Mouse (Mus musculus): ENCODE results near the gene Stk32b. TPM values are rescaled to one million over a fixed set of nuclear protein-coding genes. Genes with fewer than 3 reads are reported as not detected.

The Stk32b gene
- polyA plus RNA-seq, 1 experiment from 2014 or later, result 0.75 TPM

DNA sequence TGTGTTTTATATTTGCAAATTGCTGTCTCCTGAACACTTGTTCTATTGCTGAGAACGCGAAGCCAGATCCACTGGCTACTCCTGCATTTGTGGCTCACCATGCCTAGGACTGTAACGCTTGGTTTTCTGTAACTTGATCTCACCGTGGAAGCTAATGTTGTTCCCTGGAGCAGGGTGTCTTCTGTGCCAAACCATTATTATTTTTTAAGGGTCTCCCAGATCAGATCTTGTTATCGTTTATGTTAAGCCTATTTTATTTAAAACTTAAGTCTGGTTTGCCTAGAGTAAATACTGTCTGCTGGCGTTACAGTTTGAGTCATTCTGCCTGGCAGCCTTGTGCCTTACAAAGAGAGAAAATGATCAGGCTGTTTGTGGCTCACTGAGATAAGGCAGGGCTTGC is 3.7 kb upstream of the Stk32b start:
- WGBS, result 28% methylated on average over 6 of the region's 6 CpGs
- H3K4me2 ChIP-seq, result no peak overlapping the region
- no peak overlapping the region for H3K9ac ChIP-seq
- H3K9me3 ChIP-seq (replicated peaks), result peaks cover 4% of the 10 kb centered on the region; the same call in 1 of the 2 replicates
- H3K27ac ChIP-seq (ENCODE audit: poor library complexity, severe bottlenecking), result no peak overlapping the region
- H3K4me3 ChIP-seq, result no peak overlapping the region
- H3K4me1 ChIP-seq (replicated peaks), result peaks cover 17% of the 10 kb centered on the region
- no peaks in the 10 kb centered on the region for H3K36me3 ChIP-seq
- no peak for ATAC-seq (ENCODE audit: insufficient number of reproducible peaks, low FRiP score)
- H3K27me3 ChIP-seq (replicated peaks), result peaks cover 37% of the 10 kb centered on the region

DNA sequence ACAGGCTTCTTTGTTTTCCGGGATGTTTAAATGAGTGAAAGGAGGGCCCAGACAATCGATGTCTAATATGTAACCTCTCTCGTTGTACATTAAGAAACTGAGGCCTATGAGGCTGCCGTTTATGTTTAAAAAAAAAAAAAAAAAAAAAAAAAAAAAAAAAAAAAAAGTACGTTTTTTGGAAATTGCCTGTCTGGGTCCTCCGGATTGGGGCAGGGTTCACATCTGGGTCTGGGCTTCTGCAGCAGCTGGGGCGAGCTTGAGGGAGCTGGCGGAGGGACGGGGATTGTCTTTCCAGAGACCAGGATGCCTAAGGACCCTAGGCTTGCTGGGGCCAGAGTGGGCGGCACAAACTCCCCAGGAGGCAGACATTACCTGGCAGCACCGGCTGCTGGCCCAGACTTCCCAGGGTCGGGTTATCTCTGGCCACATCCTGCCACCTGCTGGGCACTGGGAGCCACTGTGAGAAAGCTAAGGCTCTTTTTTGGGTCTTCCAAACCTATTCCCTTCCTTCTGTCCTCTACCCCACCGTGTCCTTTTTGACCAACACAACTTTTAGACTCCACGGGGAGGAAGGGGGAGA is 503 bp upstream of the Stk32b start:
- H3K4me2 ChIP-seq, result peak overlapping the region; percentile 83
- whole genome bisulfite sequencing, result 0% methylated on average over 14 of the region's 14 CpGs
- ATAC-seq (ENCODE audit: insufficient number of reproducible peaks, low FRiP score), result no peak
- H3K4me3 ChIP-seq, result peak overlapping the region; percentile 48
- peaks cover 44% of the 10 kb centered on the region for H3K27me3 ChIP-seq (replicated peaks)
- no peaks in the 10 kb centered on the region for H3K36me3 ChIP-seq
- peaks cover 4% of the 10 kb centered on the region; the same call in 1 of the 2 replicates for H3K9me3 ChIP-seq (replicated peaks)
- peak overlapping the region; percentile 21; the same call in 1 of the 2 replicates for H3K9ac ChIP-seq
- peaks cover 17% of the 10 kb centered on the region for H3K4me1 ChIP-seq (replicated peaks)
- H3K27ac ChIP-seq (ENCODE audit: poor library complexity, severe bottlenecking), result no peak overlapping the region

DNA sequence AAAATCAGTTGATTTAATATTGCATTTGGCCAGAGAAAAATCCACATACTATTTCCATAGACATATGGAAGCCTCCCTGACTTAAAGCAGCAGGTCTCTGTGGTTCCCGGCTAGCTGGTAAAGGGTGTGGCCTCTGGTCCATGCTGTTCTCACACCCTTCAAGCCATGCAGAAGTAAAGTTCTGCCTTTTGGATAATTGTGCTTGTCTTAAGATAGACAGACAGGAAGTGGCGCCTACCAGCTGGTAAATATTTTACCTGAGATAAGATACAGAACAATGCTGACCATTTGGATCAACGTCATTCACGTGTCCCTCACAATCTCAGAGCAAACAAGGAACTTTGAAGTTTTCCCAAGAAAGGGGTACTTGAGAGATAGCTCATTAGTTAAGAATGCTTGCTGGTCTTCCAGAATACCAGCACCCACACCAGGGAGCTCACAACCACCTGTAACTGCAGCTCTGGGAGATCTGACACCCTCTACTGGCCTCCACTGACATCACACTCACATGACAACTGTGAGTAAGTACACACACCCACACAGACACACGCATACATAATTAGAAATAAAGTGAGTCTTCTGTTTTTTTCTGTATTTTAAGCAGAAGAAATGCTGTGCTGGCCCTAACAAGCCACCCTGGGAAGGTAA is 7.6 kb downstream of the Stk32b start:
- no peak overlapping the region for H3K9ac ChIP-seq
- H3K27ac ChIP-seq (ENCODE audit: poor library complexity, severe bottlenecking), result no peak overlapping the region
- peaks cover 12% of the 10 kb centered on the region for H3K9me3 ChIP-seq (replicated peaks)
- no peaks in the 10 kb centered on the region for H3K27me3 ChIP-seq (replicated peaks)
- no peak overlapping the region for H3K4me3 ChIP-seq
- no peak for ATAC-seq (ENCODE audit: insufficient number of reproducible peaks, low FRiP score)
- no peaks in the 10 kb centered on the region for H3K36me3 ChIP-seq
- no peaks in the 10 kb centered on the region for H3K4me1 ChIP-seq (replicated peaks)
- WGBS, result 65% methylated on average over 5 of the region's 5 CpGs
- H3K4me2 ChIP-seq, result no peak overlapping the region

DNA sequence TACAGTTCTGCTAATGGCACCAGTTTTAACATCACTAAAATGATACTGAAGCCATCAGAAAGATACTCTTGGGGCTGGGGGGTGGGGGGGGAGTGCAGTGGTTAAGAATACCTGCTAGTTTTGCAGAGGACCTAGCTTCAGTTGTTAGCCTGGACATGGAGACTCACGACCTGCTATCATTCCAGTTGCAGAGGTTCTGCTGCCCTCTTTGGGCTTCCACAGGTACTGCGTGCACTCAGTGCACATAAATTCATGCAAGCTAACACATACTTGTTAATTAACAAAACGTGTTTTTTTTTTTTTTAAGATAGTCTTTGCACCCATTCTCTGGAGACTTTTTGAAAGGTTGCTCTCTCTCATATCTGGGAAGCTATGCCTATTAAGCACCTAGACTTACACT is 8.8 kb downstream of the Stk32b start:
- ATAC-seq (ENCODE audit: insufficient number of reproducible peaks, low FRiP score), result no peak
- no peaks in the 10 kb centered on the region for H3K36me3 ChIP-seq
- H3K27me3 ChIP-seq (replicated peaks), result no peaks in the 10 kb centered on the region
- H3K4me3 ChIP-seq, result no peak overlapping the region
- H3K27ac ChIP-seq (ENCODE audit: poor library complexity, severe bottlenecking), result no peak overlapping the region
- peaks cover 12% of the 10 kb centered on the region for H3K9me3 ChIP-seq (replicated peaks)
- no peak overlapping the region for H3K9ac ChIP-seq
- H3K4me2 ChIP-seq, result no peak overlapping the region
- WGBS, result 62% methylated on average over 3 of the region's 3 CpGs
- no peaks in the 10 kb centered on the region for H3K4me1 ChIP-seq (replicated peaks)

- Histone ChIP-seq H3K36me3 (no peaks in the 10 kb centered on the region), H3K27ac (ENCODE audit: poor library complexity, severe bottlenecking) (no peak overlapping the region), H3K4me2 (no peak overlapping the region), H3K9ac (no peak overlapping the region), H3K4me3 (no peak overlapping the region), H3K9me3 (replicated peaks) (peaks cover 4% of the 10 kb centered on the region), H3K4me1 (replicated peaks) (no peaks in the 10 kb centered on the region), H3K27me3 (replicated peaks) (no peaks in the 10 kb centered on the region)
- WGBS, result 74% methylated on average over 2 of the region's 2 CpGs
- no peak for ATAC-seq (ENCODE audit: insufficient number of reproducible peaks, low FRiP score)
Observed at GRCm38 (mm10) chr5:37704962-37705361, 12.0 kb downstream of the Stk32b start.

GRCm38 (mm10) chr5:37699757-37700156 is 17.2 kb downstream of the Stk32b start:
- H3K4me1 ChIP-seq (replicated peaks), result no peaks in the 10 kb centered on the region
- no peak for ATAC-seq (ENCODE audit: insufficient number of reproducible peaks, low FRiP score)
- no peaks in the 10 kb centered on the region for H3K27me3 ChIP-seq (replicated peaks)
- no peak overlapping the region for H3K4me2 ChIP-seq
- H3K4me3 ChIP-seq, result no peak overlapping the region
- no peaks in the 10 kb centered on the region for H3K9me3 ChIP-seq (replicated peaks)
- H3K36me3 ChIP-seq, result no peaks in the 10 kb centered on the region
- H3K27ac ChIP-seq (ENCODE audit: poor library complexity, severe bottlenecking), result no peak overlapping the region
- no peak overlapping the region for H3K9ac ChIP-seq
- WGBS, result 66% methylated on average over 12 of the region's 12 CpGs

- ATAC-seq (ENCODE audit: insufficient number of reproducible peaks, low FRiP score), result no peak
- Histone ChIP-seq H3K9ac (no peak overlapping the region), H3K27ac (ENCODE audit: poor library complexity, severe bottlenecking) (no peak overlapping the region), H3K4me2 (no peak overlapping the region), H3K9me3 (replicated peaks) (no peaks in the 10 kb centered on the region), H3K27me3 (replicated peaks) (no peaks in the 10 kb centered on the region), H3K36me3 (no peaks in the 10 kb centered on the region), H3K4me1 (replicated peaks) (no peaks in the 10 kb centered on the region), H3K4me3 (no peak overlapping the region)
- WGBS, result 79% methylated on average over 7 of the region's 7 CpGs
Observed at GRCm38 (mm10) chr5:37697286-37697685, 19.7 kb downstream of the Stk32b start.

- no peak overlapping the region for H3K4me2 ChIP-seq
- ATAC-seq (ENCODE audit: insufficient number of reproducible peaks, low FRiP score), result no peak
- H3K27ac ChIP-seq (ENCODE audit: poor library complexity, severe bottlenecking), result no peak overlapping the region
- H3K4me3 ChIP-seq, result no peak overlapping the region
- H3K27me3 ChIP-seq (replicated peaks), result no peaks in the 10 kb centered on the region
- no peaks in the 10 kb centered on the region for H3K4me1 ChIP-seq (replicated peaks)
- no peaks in the 10 kb centered on the region for H3K9me3 ChIP-seq (replicated peaks)
- no peak overlapping the region for H3K9ac ChIP-seq
- no peaks in the 10 kb centered on the region for H3K36me3 ChIP-seq
- 53% methylated on average over 4 of the region's 4 CpGs for whole genome bisulfite sequencing
Observed at GRCm38 (mm10) chr5:37695773-37696172, 21.2 kb downstream of the Stk32b start.

DNA sequence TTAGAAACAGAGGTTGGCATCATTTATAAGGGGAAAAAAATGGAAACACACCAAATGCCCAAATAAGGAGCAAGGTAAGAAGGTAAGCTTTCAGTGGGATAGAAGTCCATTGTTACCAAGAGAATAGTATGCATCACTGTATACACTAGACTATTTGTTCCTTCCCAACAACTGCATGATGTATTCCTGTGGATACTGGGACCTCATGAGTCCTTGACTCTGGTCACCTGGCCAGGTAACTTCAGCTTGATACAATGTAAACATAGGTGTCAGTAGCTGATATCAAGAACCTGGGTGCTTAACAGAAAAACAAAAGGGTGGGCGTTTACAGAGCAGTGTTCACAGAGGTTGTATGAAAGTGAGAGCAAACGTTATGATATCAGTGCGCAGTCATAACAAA is 24.2 kb downstream of the Stk32b start:
- H3K4me2 ChIP-seq, result no peak overlapping the region
- H3K27ac ChIP-seq (ENCODE audit: poor library complexity, severe bottlenecking), result no peak overlapping the region
- H3K4me3 ChIP-seq, result no peak overlapping the region
- no peak for ATAC-seq (ENCODE audit: insufficient number of reproducible peaks, low FRiP score)
- H3K4me1 ChIP-seq (replicated peaks), result no peaks in the 10 kb centered on the region
- 82% methylated on average over 3 of the region's 3 CpGs for WGBS
- H3K36me3 ChIP-seq, result no peaks in the 10 kb centered on the region
- H3K9ac ChIP-seq, result no peak overlapping the region
- H3K27me3 ChIP-seq (replicated peaks), result no peaks in the 10 kb centered on the region
- H3K9me3 ChIP-seq (replicated peaks), result no peaks in the 10 kb centered on the region

DNA sequence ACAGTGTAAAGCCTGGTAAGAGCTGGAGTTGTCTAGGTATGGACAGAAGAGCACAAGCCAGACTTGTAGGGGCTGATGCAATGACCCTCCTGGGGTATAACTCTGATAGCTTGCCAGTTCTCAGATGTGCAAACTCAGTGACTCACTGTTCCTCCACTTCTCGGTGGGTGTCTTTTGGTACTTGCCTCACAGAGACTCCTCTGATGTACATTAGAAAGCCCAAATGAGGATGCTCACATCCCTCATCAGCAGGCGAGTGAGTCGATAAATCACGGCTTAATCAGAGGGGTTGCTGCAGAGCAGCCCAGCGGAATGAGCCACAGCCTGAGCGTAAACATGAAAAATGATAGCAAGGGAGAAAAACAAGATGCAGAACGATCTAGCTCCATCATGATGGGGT is 46.2 kb downstream of the Stk32b start:
- ATAC-seq (ENCODE audit: insufficient number of reproducible peaks, low FRiP score), result no peak
- no peak overlapping the region for H3K4me3 ChIP-seq
- no peaks in the 10 kb centered on the region for H3K27me3 ChIP-seq (replicated peaks)
- H3K36me3 ChIP-seq, result no peaks in the 10 kb centered on the region
- H3K4me2 ChIP-seq, result no peak overlapping the region
- no peak overlapping the region for H3K9ac ChIP-seq
- peaks cover 7% of the 10 kb centered on the region; the same call in 1 of the 2 replicates for H3K9me3 ChIP-seq (replicated peaks)
- H3K27ac ChIP-seq (ENCODE audit: poor library complexity, severe bottlenecking), result no peak overlapping the region
- WGBS, result 76% methylated on average over 7 of the region's 7 CpGs
- no peaks in the 10 kb centered on the region for H3K4me1 ChIP-seq (replicated peaks)

DNA sequence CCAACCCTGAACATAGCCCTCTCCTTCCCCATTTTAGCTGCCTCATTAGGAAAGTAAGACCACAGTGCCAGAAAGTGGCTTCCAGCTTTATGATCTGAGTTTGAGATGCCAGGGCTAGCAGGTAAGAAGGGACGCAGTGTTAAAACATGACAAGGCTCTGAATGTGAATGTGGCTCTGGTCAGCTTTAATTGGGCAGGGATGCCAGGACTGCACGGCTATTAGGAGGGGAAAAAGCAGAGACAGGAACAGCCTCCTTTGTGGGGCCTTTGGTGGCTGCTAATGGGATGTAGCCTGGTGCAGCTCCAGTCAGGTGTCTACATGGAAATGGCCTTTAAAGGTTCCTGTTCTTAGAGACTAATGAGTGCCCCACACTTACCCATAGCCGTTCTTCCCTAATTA is 52.0 kb downstream of the Stk32b start:
- no peak overlapping the region for H3K9ac ChIP-seq
- no peak overlapping the region for H3K4me2 ChIP-seq
- H3K4me1 ChIP-seq (replicated peaks), result no peaks in the 10 kb centered on the region
- H3K9me3 ChIP-seq (replicated peaks), result no peaks in the 10 kb centered on the region
- ATAC-seq (ENCODE audit: insufficient number of reproducible peaks, low FRiP score), result no peak
- no peaks in the 10 kb centered on the region for H3K27me3 ChIP-seq (replicated peaks)
- no peak overlapping the region for H3K27ac ChIP-seq (ENCODE audit: poor library complexity, severe bottlenecking)
- no peak overlapping the region for H3K4me3 ChIP-seq
- WGBS, result 71% methylated on average over 3 of the region's 3 CpGs
- no peaks in the 10 kb centered on the region for H3K36me3 ChIP-seq

- Histone ChIP-seq H3K27ac (ENCODE audit: poor library complexity, severe bottlenecking) (no peak overlapping the region), H3K9ac (no peak overlapping the region), H3K36me3 (no peaks in the 10 kb centered on the region), H3K27me3 (replicated peaks) (no peaks in the 10 kb centered on the region), H3K9me3 (replicated peaks) (no peaks in the 10 kb centered on the region), H3K4me1 (replicated peaks) (no peaks in the 10 kb centered on the region), H3K4me3 (no peak overlapping the region), H3K4me2 (no peak overlapping the region)
- WGBS, result 75% methylated on average over 4 of the region's 4 CpGs
- ATAC-seq (ENCODE audit: insufficient number of reproducible peaks, low FRiP score), result no peak
Observed at GRCm38 (mm10) chr5:37659177-37659576, 57.8 kb downstream of the Stk32b start.

All from heart, embryonic 12.5 days (tissue).